Mouse (Mus musculus) NIH3T3 (cell line): ENCODE measurements around the gene Nol6.

Experiments used
- DNase-seq: peaks from one replicate; pipeline ENCODE4 v3.0.0-alpha.2; 2012; ENCODE audit warnings: low read depth

Nol6 gene

DNA sequence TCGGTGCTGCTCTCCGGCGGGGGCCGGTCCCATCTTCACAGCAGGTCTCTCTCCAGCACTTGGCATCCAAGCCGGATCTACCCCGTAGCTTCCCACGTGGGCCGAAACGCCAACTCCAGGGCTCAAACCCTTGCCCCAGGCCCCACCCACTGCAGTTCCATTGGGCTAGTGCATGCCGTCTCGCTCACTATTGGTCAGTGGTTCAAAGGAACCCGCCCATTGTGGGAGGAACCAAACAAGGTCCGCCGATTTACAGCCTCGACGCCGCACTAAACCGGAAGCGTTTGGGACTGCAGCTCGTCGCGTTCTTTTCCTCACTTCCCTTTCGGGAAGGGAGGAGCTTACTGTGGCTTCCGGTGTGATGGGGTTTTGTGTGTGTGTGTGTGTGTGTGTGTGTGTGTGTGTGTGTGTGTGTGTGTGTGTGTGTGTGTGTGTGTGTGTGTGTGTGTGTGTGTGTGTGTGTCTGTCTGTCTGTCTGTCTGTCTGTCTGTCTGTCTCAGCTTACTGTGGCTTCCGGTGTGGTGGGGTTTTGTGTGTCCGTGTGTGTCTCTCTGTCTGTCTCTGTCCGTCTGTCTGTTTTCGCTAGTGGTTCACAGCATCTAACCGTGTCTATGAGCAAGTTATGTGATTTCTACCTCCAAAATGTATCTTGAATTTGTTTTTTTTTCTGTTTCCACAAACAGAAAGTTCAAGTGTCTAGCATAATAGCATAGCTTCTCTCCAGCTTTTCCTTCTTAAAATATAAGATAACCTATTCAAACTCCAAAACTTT lies at the start of gene Nol6:
Gene Nol6, minus strand, starts transcription at position 276 of the 772 bp plus-strand sequence.
- DNase-seq = peak; percentile 98

- DNase-seq = no peak
Observed at GRCm38 (mm10) chr4:41170970-41171369, 46.7 kb upstream of the Nol6 start.

- peak; percentile 89 for DNase-seq
Observed at GRCm38 (mm10) chr4:41165693-41166475, 41.6 kb upstream of the Nol6 start.

- DNase-seq = no peak
Observed at GRCm38 (mm10) chr4:41164974-41165373, 40.7 kb upstream of the Nol6 start.

GRCm38 (mm10) chr4:41161232-41161631 lies 37.0 kb upstream of the Nol6 start:
- no peak for DNase-seq

- no peak for DNase-seq
Observed at GRCm38 (mm10) chr4:41158251-41158650, 34.0 kb upstream of the Nol6 start.

DNA sequence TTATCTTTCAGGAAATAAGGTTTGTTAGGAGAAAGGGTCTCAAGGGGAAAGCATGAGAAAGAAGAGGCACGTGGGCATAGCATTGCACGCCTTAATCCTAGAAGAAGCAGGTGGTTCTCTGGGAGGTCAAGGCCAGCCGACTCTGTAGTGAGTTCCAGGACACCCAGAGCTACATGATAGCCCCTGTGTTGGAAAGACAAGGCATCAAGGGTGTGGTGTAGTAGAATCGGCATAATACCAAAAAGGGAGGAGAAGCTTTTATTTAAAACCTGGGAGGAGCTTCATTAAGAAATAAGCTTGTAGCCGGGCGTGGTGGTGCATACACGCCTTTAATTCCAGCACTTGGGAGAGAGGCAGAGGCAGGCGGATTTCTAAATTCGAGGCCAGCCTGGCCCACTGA lies 32.7 kb upstream of the Nol6 start:
- DNase-seq = no peak

DNA sequence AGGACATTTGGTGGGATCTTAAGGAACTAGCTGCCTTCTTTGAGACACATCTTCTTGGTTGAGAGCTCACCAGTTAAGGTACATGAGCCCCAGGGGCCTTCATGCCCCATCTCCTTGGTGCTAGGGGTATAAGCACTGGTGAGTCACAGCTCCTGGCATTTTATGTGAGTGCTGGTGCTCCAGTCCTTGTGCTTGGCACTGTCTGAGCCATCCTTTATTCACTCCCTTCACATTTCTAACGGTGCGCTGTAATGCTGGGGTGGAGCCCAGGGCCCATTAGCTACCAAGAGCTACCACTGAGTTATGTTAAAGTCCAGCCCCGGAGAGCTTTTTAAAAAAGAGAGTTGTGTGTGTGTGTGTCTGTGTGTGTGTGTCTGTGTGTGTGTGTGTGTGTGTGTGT lies 28.9 kb upstream of the Nol6 start:
- peak; percentile 54 for DNase-seq

DNA sequence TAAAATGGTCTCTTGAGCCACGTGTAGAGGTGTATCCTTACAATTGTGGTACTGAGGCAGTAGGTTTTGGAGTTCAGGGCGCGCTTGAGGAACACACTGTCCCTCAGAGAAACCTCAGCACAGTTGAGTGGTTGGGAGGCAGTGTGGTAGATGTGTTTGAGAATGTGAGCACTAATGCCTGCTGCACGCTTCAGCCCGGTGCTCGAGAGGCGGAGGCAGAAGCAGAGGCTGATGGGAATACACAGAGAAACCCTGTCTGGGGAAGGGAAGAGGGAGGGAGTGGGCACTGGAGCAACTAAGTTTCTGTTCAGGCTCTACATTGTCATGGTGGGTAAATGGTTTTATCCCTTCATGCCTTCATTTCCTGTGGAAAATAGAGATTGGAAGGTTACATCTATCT lies 26.9 kb upstream of the Nol6 start:
- no peak for DNase-seq

DNA sequence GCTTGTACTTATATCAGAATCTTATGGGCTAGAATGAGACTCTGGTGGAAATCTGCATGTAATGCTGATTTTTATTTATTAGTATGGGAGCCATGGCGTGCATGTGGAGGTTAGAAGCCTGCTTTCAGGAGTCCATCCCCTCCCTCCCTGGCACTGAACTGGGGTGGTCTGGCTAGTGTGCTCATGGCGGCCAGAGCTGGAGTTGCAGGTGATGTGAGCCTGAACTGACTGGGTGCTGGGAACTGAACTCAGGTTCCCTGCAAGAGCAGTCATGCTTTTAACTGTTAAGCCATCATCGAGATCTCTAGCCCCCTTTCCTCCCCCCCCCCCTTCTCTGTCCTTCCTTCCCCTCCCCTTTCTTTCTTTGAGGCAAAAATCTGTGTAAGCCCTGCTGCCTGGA lies 25.6 kb upstream of the Nol6 start:
- DNase-seq = no peak

- DNase-seq = no peak
Observed at GRCm38 (mm10) chr4:41142601-41143000, 18.3 kb upstream of the Nol6 start.

DNA sequence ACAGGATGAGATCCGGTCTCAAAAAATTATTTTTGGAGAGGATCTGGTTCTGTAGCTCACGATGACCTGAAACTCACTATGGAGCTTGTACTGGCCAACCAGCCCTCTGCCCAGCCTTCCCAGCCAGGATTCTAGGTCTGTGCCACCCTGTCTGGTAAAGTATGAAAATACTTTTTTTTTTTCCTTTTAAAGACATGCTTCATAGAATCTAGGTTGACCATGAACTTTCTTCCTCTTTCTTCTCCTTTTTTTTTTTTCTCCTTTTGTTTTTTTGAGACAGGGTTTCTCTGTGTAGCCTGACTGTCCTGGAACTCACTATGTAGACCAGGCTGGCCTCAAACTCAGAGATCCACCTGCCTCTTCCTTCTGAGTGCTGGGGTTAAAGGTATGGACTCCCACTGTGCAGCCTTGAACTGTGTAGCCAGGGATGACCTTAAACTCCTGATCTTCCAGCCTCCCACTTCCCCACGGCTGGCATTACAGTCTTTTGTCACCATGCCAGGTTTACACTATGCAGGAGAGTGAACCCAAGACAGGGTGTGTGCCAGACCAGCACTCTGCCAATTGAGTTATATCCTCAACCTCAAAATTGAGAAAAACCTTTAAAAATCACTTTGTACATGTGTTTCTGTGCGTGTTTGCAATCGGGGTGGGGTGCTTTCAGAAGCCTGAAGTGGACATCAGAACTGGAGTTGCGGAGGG lies 16.1 kb upstream of the Nol6 start:
- no peak for DNase-seq

DNA sequence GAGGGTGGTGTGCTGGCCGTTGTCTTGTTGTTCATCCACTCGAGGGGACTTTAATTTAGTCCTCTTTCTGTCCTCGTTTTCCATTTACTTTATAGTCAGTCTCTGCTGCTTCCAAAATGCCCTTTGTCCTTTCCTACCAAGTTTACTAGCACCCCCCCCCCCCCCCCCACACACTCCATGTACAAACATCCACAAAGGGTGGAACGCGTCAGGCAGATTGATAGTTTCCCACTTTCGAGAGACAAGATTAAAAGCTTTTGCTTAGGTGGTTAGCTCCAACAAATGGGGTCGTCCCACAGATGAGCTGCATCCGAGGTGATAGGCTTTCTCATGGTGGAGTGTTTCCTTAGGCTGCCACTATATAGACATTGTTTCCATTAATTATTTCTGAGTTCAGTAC lies 12.6 kb upstream of the Nol6 start:
- DNase-seq = peak; percentile 11

- DNase-seq = peak; percentile 50
Observed at GRCm38 (mm10) chr4:41136454-41136805, 12.2 kb upstream of the Nol6 start.

- peak; percentile 76 for DNase-seq
Observed at GRCm38 (mm10) chr4:41135711-41136453, 11.6 kb upstream of the Nol6 start, which contains the start of gene Ube2r2. TSS of gene Ube2r2 (plus strand) at chr4:41135743.

DNA sequence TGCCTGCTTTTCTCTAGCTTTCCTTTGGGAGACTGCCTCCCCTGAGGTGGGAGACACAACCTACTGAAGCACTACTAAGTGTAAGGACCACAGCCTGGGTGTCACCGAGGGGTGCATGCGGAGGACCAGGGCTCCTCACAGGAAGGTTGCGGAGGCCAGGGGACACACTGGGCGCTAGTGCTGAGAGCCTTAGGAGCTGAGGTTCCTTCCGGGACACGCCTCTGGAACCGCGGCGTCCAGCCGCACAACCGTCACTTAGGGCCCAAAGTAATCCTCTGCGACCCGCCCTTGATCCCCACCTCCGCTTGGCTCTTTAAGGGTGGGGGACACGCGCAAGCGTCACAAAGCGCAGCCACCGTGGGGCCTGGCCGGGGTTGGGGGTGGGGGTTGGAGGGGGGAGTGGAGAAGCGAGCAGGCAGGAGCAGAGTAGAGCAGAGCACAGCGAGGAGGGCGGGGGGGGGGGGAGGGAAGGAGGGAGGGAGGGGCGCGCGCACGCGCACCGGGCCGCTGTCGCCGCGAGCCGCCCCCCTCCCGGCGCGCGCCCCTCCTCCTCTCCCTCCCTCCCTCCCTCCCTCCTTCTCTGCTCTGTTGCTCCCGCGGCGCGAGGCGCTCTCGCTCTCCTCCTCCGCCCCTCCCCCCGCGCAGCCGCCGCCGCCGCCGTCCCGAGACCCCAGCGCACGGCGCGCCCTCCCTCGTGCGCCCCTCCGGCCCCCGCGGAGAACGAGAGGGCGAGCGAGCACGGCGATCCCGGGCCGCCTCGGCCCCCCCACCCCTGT lies 10.9 kb upstream of the Nol6 start:
- peak; percentile 90 for DNase-seq

GRCm38 (mm10) chr4:41133529-41134291 lies 9.5 kb upstream of the Nol6 start:
- DNase-seq = peak; percentile 59

GRCm38 (mm10) chr4:41132471-41132870 lies 8.2 kb upstream of the Nol6 start:
- DNase-seq = no peak

GRCm38 (mm10) chr4:41129836-41130235 lies 5.6 kb upstream of the Nol6 start:
- DNase-seq = no peak

DNA sequence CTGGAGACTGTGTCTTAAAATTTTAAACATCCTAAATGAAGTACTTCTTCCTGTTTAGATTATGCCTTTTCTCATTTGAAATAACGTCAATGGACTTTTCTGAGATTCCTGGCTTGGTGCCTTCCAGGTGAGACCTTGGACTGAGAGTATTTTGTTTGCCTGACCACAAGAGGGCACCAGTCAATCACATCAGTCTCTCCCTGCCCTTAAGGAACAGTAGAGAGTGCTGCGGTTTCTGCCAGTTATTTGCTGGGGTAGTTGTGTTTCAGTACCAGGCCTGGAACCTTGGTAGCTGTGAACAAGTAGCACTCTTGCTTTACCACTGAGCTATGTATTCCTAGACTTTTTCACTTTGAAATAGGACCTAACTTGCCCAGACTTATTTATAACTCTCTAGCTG lies 5.2 kb upstream of the Nol6 start:
- DNase-seq = peak; percentile 82
